Mouse (Mus musculus) spleen, adult 12 weeks (tissue): ENCODE measurements at regions not wholly inside any gene's neighbourhood (a gene's known extent, or its start where the extent isn't known, plus 50 kb on each side); places are given as distances from the start of the nearest gene placed in this dataset.

Experiments
- DNase-seq: peaks from one replicate; pipeline ENCODE4 v3.0.0; 2022; ENCODE audit warnings: low spot score

DNA sequence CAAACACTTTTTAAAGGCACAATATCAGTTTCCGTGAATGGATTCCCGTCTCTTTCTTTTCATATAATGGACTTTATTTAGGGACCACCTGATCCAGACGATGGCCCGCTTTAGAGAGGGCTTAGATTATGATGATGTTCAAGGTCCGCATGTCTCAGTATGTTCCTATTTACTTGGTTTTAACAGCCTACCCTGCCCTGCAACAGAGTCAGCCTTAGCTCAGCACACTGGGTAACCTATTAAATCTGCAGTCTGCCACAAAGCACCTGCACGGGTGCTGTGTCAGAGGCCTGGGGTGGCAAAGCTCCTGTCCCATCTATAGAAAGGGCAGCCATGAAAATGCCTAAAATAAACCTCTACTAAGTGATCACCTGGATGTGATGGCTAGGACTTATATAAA is 280.2 kb upstream of the Pkn2 start:
- DNase-seq: no peak

DNA sequence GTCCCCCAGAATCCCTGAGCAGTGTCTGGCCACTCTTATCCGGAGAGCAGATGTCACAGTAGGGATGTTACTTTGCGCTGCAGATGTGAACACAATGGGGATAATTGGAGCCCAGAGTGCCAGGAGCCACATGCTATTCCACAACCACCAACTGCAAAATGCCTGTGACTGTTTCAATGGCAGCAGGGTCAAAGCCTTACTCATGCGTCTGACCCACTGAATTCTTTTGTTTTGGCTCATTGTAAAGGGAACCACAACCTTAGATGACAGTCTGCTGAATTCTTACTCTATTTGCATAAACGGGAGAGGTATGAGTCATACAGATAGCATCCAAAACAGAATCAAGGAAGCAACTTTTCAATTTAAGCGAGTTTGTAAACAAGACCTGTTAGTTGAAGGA is 276.8 kb upstream of the Pkn2 start:
- DNase-seq: no peak

GRCm38 (mm10) chr3:143156733-143157524 is 275.1 kb upstream of the Pkn2 start:
- DNase-seq: no peak

DNA sequence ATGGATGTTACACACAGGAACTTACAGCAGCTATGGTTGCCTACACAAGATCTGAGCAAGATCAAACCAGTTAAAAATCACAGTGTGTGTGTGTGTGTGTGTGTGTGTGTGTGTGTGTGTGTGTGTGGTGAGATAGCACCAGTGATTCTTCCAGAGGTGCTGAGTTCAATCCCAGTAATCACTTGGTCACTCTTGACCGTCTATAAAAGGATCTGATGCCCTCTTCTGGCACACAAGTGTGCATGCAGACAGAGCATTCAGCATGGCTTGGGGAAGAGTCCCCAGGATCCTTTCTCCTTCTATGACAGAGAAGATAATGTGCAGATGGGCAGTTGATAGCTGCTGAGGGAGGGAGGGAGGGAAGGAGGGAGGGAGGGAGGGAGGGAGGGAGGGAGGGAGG is 274.4 kb upstream of the Pkn2 start:
- no peak for DNase-seq

DNA sequence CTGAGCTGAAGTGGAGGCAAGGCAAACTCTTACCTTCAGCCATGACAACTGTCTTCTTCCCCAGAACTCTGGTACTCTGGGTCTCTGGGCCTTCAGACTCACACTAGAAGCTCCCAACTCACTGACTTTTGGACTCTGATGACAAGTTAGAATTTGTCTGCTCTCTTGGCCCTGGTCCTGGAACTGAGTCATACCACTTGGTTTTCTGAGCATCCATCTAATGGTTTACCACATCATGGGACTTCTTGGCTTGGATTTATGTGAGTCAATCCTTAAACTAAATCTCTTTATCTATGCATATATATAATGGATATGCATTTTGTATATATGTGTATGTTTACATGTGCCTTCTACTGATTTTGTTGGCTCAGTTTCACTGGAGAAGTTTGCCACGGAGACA is 273.8 kb upstream of the Pkn2 start:
- DNase-seq: no peak

GRCm38 (mm10) chr3:143147471-143147870 is 265.7 kb upstream of the Pkn2 start:
- DNase-seq: no peak

- no peak for DNase-seq
Observed at GRCm38 (mm10) chr3:143138952-143139351, 257.1 kb upstream of the Pkn2 start.

DNA sequence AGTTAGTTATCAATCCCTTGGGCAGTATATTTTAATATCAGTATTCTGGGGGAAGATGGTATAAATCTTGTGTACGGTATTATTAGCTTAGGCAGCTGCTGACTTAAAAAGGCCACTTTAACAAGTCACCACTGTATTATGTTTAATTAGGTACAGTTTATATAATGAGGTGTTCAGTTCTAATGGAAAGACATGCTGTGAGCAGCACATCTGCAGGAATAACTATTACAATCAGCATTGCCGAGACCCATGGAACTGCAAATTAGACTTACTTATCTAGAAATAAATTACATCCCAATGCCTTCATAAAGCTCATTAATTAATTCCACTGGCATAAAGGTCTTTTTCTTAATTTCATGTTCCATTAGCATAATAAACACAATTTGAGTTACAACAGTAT is 252.7 kb upstream of the Pkn2 start:
- no peak for DNase-seq

DNA sequence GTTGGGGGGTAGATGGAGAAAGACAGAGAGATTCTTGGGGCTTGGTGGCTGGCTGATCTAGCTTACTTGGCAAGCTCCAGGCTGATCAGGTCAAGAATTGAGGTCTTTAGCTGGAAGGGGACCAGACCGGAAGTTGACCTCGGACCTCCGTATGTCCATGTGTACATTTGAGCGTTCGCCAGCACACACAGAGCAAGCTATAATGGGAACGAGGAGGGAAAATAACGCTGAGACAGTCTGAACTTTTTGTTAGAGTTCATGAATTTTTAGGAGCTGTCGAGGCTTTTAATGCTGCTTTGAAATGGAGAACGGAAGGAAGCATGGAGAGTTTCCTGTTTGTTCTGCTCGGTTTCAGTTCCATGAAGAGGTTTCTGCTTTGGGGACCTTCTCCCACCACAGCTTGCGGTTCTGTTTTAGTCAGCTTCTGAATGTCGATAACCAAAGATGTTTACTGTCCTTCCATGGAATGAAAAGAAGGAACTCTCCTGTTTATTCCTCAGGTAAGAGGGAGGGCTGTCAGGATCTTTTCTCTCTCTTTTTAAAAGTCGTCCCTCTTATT is 226.0 kb upstream of the Pkn2 start:
- DNase-seq: no peak

- no peak for DNase-seq
Observed at GRCm38 (mm10) chr3:143104734-143105133, 222.9 kb upstream of the Pkn2 start.

DNA sequence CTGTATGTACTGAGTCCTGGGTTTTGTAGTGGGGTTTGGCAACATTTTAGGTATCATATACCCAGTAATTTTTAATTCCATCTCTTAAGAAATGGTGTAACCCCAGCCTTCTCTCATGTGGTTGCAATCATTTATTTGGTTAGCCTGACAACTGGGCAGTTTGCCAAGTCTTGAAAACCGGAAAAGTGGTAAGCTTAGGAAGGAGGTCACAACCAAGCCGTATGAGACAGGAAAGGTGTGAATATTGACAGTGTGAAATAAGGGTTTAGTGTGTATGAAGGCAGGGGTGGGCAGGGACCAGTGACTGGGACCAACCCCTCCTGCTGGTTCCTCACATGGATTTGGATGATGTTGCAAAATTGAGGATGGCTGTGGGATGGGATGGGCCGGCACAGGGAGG is 221.5 kb upstream of the Pkn2 start:
- DNase-seq: no peak

GRCm38 (mm10) chr3:143100810-143101645 is 219.2 kb upstream of the Pkn2 start:
- no peak for DNase-seq

GRCm38 (mm10) chr3:143100203-143100602 is 218.4 kb upstream of the Pkn2 start:
- DNase-seq: no peak

DNA sequence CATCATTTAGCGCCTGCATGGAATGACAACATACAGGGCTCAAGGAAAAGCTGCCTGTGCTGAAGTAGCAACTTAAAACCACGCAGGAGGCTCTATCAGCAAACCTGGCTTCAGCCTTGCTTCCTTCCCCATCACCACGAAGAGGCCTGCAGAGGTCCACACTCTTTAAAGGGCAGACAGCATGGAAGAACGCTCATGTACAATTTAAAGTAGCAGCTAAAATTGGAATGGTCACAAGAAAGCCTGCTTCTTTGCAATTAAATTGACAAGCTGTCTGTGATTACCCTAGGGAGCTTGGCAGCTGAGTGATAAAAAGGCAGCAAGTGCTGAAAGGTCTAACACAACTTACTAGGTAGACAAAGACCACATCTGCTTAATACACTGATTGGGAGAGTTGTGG is 210.4 kb upstream of the Pkn2 start:
- no peak for DNase-seq

- DNase-seq: no peak
Observed at GRCm38 (mm10) chr3:143090886-143091285, 209.1 kb upstream of the Pkn2 start.

- no peak for DNase-seq
Observed at GRCm38 (mm10) chr3:143090316-143090715, 208.5 kb upstream of the Pkn2 start.

DNA sequence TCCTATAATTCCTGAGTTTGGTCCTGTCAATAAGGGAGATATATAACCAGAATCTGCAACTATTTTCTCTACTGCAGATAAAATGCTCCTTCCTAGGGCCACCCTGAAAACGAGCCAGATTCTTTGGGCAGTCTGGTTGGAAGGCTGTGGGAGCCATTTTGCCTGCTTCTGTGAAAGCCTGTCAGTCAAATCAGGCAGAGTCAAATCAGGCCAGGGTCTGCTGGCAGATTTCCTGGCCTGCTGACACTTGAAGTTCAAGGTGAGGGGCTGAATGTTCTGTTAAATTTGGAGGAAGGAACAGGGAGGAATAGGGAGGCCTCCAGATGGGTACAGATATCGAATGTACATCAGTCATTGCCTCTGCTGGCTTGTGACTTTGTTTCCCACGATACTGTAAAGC is 206.0 kb upstream of the Pkn2 start:
- DNase-seq: no peak

GRCm38 (mm10) chr3:143078310-143078709 is 196.5 kb upstream of the Pkn2 start:
- no peak for DNase-seq

GRCm38 (mm10) chr3:143071839-143072373 is 190.1 kb upstream of the Pkn2 start:
- no peak for DNase-seq

- DNase-seq: no peak
Observed at GRCm38 (mm10) chr3:143054858-143055257, 173.1 kb upstream of the Pkn2 start.

GRCm38 (mm10) chr3:143053286-143053993 is 171.6 kb upstream of the Pkn2 start:
- no peak for DNase-seq

- DNase-seq: no peak
Observed at GRCm38 (mm10) chr3:143040666-143041065, 158.9 kb upstream of the Pkn2 start.
